Mouse (Mus musculus) MEL (cell line): ENCODE results near the gene Fam189b. TPM values are rescaled to one million over a fixed set of nuclear protein-coding genes. Genes with fewer than 3 reads are reported as not detected.
A peak's percentile ranks its signal among the peaks of the same experiment; 100 is the strongest.

ENCODE experiments used
- DNase-seq: peaks from one replicate; pipeline ENCODE4 v3.0.0; 2011; ENCODE audit warnings: low read depth, low spot score
- H3K27ac ChIP-seq: 2 replicates; pipeline ENCODE4 v1.5.1; 2012; ENCODE audit warnings: low read depth, mild to moderate bottlenecking, control low read depth, low read length, moderate library complexity; ENCODE audit not compliant: control insufficient read depth
- H3K27me3 ChIP-seq, 2 experiments: fragments of 150-350 bp in 1 of 2; sonication (generic) in 1 of 2; 2 replicates each; pipeline ENCODE4 v1.6.1; 2012; ENCODE audit warnings: low read length in 2 of 2, mild to moderate bottlenecking in 2 of 2, improper control_type of control experiment in 1 of 2, moderate library complexity in 1 of 2; ENCODE audit not compliant: insufficient read depth in 2 of 2, control insufficient read depth in 1 of 2
- H3K36me3 ChIP-seq, 2 experiments: 2 replicates each; pipeline ENCODE4 v1.6.1; 2012 to 2014; ENCODE audit warnings: low read length in 2 of 2, improper control_type of control experiment in 1 of 2, inconsistent platforms in 1 of 2, mild to moderate bottlenecking in 1 of 2; ENCODE audit not compliant: insufficient read depth in 2 of 2, control insufficient read depth in 1 of 2
- H3K4me1 ChIP-seq, 2 experiments: fragments of 150-350 bp in 1 of 2; sonication (generic) in 1 of 2; 2 replicates each; pipeline ENCODE4 v1.6.1; 2012; ENCODE audit warnings: low read length in 2 of 2, improper control_type of control experiment in 1 of 2, mild to moderate bottlenecking in 1 of 2; ENCODE audit not compliant: insufficient read depth in 2 of 2, control insufficient read depth in 1 of 2
- H3K4me3 ChIP-seq, 2 experiments: fragments of 150-350 bp in 1 of 2; sonication (generic) in 1 of 2; 2 replicates each; pipeline ENCODE4 v1.5.1; 2012; ENCODE audit warnings: low read depth in 2 of 2, low read length in 2 of 2, mild to moderate bottlenecking in 2 of 2, moderate library complexity in 2 of 2, control low read depth in 1 of 2, improper control_type of control experiment in 1 of 2; ENCODE audit not compliant: control insufficient read depth in 1 of 2, insufficient read depth in 1 of 2
- H3K79me2 ChIP-seq: 2 replicates; pipeline ENCODE4 v1.6.1; 2012; ENCODE audit warnings: mild to moderate bottlenecking, low read length, moderate library complexity; ENCODE audit not compliant: control insufficient read depth, poor library complexity, insufficient read depth
- H3K9ac ChIP-seq: 2 replicates; pipeline ENCODE4 v1.6.1; 2012; ENCODE audit warnings: low read depth, mild to moderate bottlenecking, control low read depth, low read length, moderate library complexity; ENCODE audit not compliant: control insufficient read depth, poor library complexity, severe bottlenecking
- H3K9me3 ChIP-seq: fragments of 150-350 bp; sonication (generic); replicated peaks from 2 replicates; pipeline ENCODE4 v1.6.1; 2012; ENCODE audit warnings: mild to moderate bottlenecking, low read length, improper control_type of control experiment, moderate library complexity; ENCODE audit not compliant: insufficient read depth
- BHLHE40 ChIP-seq: IDR thresholded peaks from 2 replicates; pipeline ENCODE4 v1.6.1; 2012; ENCODE audit warnings: low read depth, mild to moderate bottlenecking, inconsistent platforms, low read length, improper control_type of control experiment, borderline replicate concordance
- CHD1 ChIP-seq: IDR thresholded peaks from 2 replicates; pipeline ENCODE4 v1.6.1; 2012; ENCODE audit warnings: low read depth, mild to moderate bottlenecking, inconsistent platforms, low read length, improper control_type of control experiment
- CHD2 ChIP-seq: IDR thresholded peaks from 2 replicates; pipeline ENCODE4 v1.6.1; 2011; ENCODE audit warnings: low read length, improper control_type of control experiment
- CTCF ChIP-seq, 3 experiments: IDR thresholded peaks in 2 of 3; conservative IDR thresholded peaks in 1 of 3; 2 replicates each; pipeline ENCODE4 v1.5.1; 2011 to 2012; ENCODE audit warnings: low read length in 3 of 3, low read depth in 2 of 3, mild to moderate bottlenecking in 2 of 3, improper control_type of control experiment in 1 of 3, inconsistent platforms in 1 of 3, mixed read lengths in 1 of 3, moderate library complexity in 1 of 3; ENCODE audit not compliant: control insufficient read depth in 1 of 3, insufficient read depth in 1 of 3, poor library complexity in 1 of 3, severe bottlenecking in 1 of 3
- E2F4 ChIP-seq: IDR thresholded peaks from 2 replicates; pipeline ENCODE4 v1.6.1; 2011; ENCODE audit warnings: low read depth, low read length, improper control_type of control experiment, borderline replicate concordance
- ELF1 ChIP-seq: IDR thresholded peaks from 2 replicates; pipeline ENCODE4 v1.6.1; 2014; ENCODE audit warnings: low read depth, mild to moderate bottlenecking, inconsistent platforms, low read length, improper control_type of control experiment, moderate library complexity
- ETS1 ChIP-seq: IDR thresholded peaks from 2 replicates; pipeline ENCODE4 v1.6.1; 2012; ENCODE audit warnings: low read depth, mild to moderate bottlenecking, inconsistent platforms, low read length, improper control_type of control experiment, moderate library complexity
- GABPA ChIP-seq: IDR thresholded peaks from 2 replicates; pipeline ENCODE4 v1.6.1; 2012; ENCODE audit warnings: low read depth, mild to moderate bottlenecking, inconsistent platforms, low read length, improper control_type of control experiment, moderate library complexity
- GATA1 ChIP-seq: IDR thresholded peaks from 2 replicates; pipeline ENCODE4 v1.6.1; 2011; ENCODE audit warnings: low read depth, low read length, improper control_type of control experiment
- HCFC1 ChIP-seq: IDR thresholded peaks from 2 replicates; pipeline ENCODE4 v1.6.1; 2012; ENCODE audit warnings: low read depth, mild to moderate bottlenecking, inconsistent platforms, low read length, improper control_type of control experiment, moderate library complexity
- JUND ChIP-seq: IDR thresholded peaks from 2 replicates; pipeline ENCODE4 v1.6.1; 2011; ENCODE audit warnings: low read depth, mild to moderate bottlenecking, improper control_type of control experiment, low read length
- KAT2A ChIP-seq: conservative IDR thresholded peaks from 2 replicates; pipeline ENCODE4 v1.6.1; 2012; ENCODE audit warnings: low read depth, low read length, improper control_type of control experiment, inconsistent platforms
- MAFK ChIP-seq: IDR thresholded peaks from 2 replicates; pipeline ENCODE4 v1.6.1; 2011; ENCODE audit warnings: low read depth, mild to moderate bottlenecking, low read length, improper control_type of control experiment, borderline replicate concordance
- MAX ChIP-seq: IDR thresholded peaks from 2 replicates; pipeline ENCODE4 v1.6.1; 2011; ENCODE audit warnings: low read length, improper control_type of control experiment
- MEF2A ChIP-seq: IDR thresholded peaks from 2 replicates; pipeline ENCODE4 v1.6.1; 2014; ENCODE audit warnings: low read depth, mild to moderate bottlenecking, inconsistent platforms, low read length, improper control_type of control experiment; ENCODE audit not compliant: poor library complexity, insufficient replicate concordance, severe bottlenecking; ENCODE audit errors: extremely low read depth
- MYC ChIP-seq: IDR thresholded peaks from 2 replicates; pipeline ENCODE4 v1.6.1; 2011; ENCODE audit warnings: low read depth, mild to moderate bottlenecking, low read length, improper control_type of control experiment, moderate library complexity
- POLR2A ChIP-seq, 2 experiments: IDR thresholded peaks; 2 replicates each; pipeline ENCODE4 v1.6.1; 2011 to 2012; ENCODE audit warnings: low read length in 2 of 2, mild to moderate bottlenecking in 2 of 2, control low read depth in 1 of 2, improper control_type of control experiment in 1 of 2, low read depth in 1 of 2, moderate library complexity in 1 of 2; ENCODE audit not compliant: control insufficient read depth in 1 of 2, insufficient read depth in 1 of 2, poor library complexity in 1 of 2
- POLR2AphosphoS2 ChIP-seq: IDR thresholded peaks from 2 replicates; pipeline ENCODE4 v1.6.1; 2011; ENCODE audit warnings: low read length, improper control_type of control experiment
- POLR2AphosphoS5 ChIP-seq: IDR thresholded peaks from 2 replicates; pipeline ENCODE4 v1.6.1; 2012; ENCODE audit warnings: low read depth, borderline replicate concordance, mild to moderate bottlenecking, inconsistent platforms, low read length, moderate library complexity, mixed read lengths
- RCOR1 ChIP-seq: IDR thresholded peaks from 2 replicates; pipeline ENCODE4 v1.6.1; 2012; ENCODE audit warnings: low read depth, mild to moderate bottlenecking, inconsistent platforms, low read length, improper control_type of control experiment
- SMC3 ChIP-seq: IDR thresholded peaks from 2 replicates; pipeline ENCODE4 v1.6.1; 2011; ENCODE audit warnings: low read depth, low read length, improper control_type of control experiment
- TAL1 ChIP-seq: IDR thresholded peaks from 2 replicates; pipeline ENCODE4 v1.6.1; 2012; ENCODE audit warnings: mild to moderate bottlenecking, inconsistent platforms, low read length, moderate library complexity, mixed read lengths
- TBP ChIP-seq: IDR thresholded peaks from 2 replicates; pipeline ENCODE4 v1.8.0; 2011; ENCODE audit warnings: low read depth, low read length, improper control_type of control experiment
- UBTF ChIP-seq: IDR thresholded peaks from 2 replicates; pipeline ENCODE4 v1.6.1; 2012; ENCODE audit warnings: low read depth, mild to moderate bottlenecking, inconsistent platforms, low read length, improper control_type of control experiment, moderate library complexity, borderline replicate concordance; ENCODE audit not compliant: insufficient read depth
- USF1 ChIP-seq: IDR thresholded peaks from 2 replicates; pipeline ENCODE4 v1.6.1; 2014; ENCODE audit warnings: low read depth, mild to moderate bottlenecking, inconsistent platforms, low read length, improper control_type of control experiment, moderate library complexity
- USF2 ChIP-seq, 2 experiments: IDR thresholded peaks; 2 replicates each; pipeline ENCODE4 v1.6.1; 2011 to 2012; ENCODE audit warnings: improper control_type of control experiment in 2 of 2, low read length in 2 of 2, borderline replicate concordance in 1 of 2, inconsistent platforms in 1 of 2, low read depth in 1 of 2, mild to moderate bottlenecking in 1 of 2; ENCODE audit not compliant: insufficient read depth in 1 of 2
- ZC3H11A ChIP-seq: IDR thresholded peaks from 2 replicates; pipeline ENCODE4 v1.6.1; 2012; ENCODE audit warnings: low read depth, mild to moderate bottlenecking, inconsistent platforms, low read length, improper control_type of control experiment
- ZKSCAN1 ChIP-seq: IDR thresholded peaks from 2 replicates; pipeline ENCODE4 v1.6.1; 2012; ENCODE audit warnings: low read depth, mild to moderate bottlenecking, inconsistent platforms, low read length, improper control_type of control experiment, moderate library complexity
- ZMIZ1 ChIP-seq: IDR thresholded peaks from 2 replicates; pipeline ENCODE4 v1.6.1; 2012; ENCODE audit warnings: low read depth, mild to moderate bottlenecking, inconsistent platforms, low read length, improper control_type of control experiment, moderate library complexity
- polyA plus RNA-seq, 2 experiments: library from polyadenylated mRNA; stranded (reverse) in 1 of 2; unstranded in 1 of 2; fragments of >175 nt in 1 of 2; fragments of >200 nt in 1 of 2; gene quantifications; 2 replicates each; pipeline versions ENCODE4 v1.2.1 to v1.2.4; 2012; ENCODE audit warnings: low replicate concordance in 2 of 2, low read depth in 1 of 2; ENCODE audit not compliant: insufficient read length in 2 of 2, insufficient read depth in 1 of 2, missing spikeins in 1 of 2
- total RNA-seq: library from RNA; depleted of rRNA; stranded (reverse); fragments of 300-350 nt; gene quantifications from 2 replicates; pipeline ENCODE4 v1.2.3, GENCODE M21; 2012

Gene Fam189b
- total and polyA plus RNA-seq, 3 experiments, result 7.0 to 35.3 TPM; not detected in 1

- Histone ChIP-seq H3K4me3 (no peak overlapping the region), H3K9ac (no peak overlapping the region), H3K4me1 (peaks cover 0 to 8% of the 10 kb centered on the region in 2 experiments; a peak in 2 of 4 replicates), H3K27ac (no peak overlapping the region), H3K9me3 (no peaks in the 10 kb centered on the region), H3K27me3 (no peaks in the 10 kb centered on the region), H3K36me3 (peaks cover 4 to 10% of the 10 kb centered on the region in 2 experiments; a peak in 3 of 4 replicates), H3K79me2 (no peaks in the 10 kb centered on the region)
- DNase-seq, result no peak
- no peak for TF ChIP-seq ZKSCAN1
- no peak for TF ChIP-seq MYC
- TF ChIP-seq GATA1, result no peak
- TF ChIP-seq GABPA, result no peak
- no peak for TF ChIP-seq RCOR1
- TF ChIP-seq ETS1, result no peak
- no peak for TF ChIP-seq HCFC1
- no peak for TF ChIP-seq KAT2A
- 0 out of 2 replicates have a peak, but pooled peaks have one; percentile 59 for TF ChIP-seq POLR2AphosphoS5
- TF ChIP-seq JUND, result no peak
- no peak for TF ChIP-seq ZC3H11A
- no peak for TF ChIP-seq CHD1
- no peak for TF ChIP-seq BHLHE40
- TF ChIP-seq TAL1, result no peak
- TF ChIP-seq CTCF (IDR thresholded peaks at IDR 0.05 in 2 of 3, conservative IDR thresholded peaks at IDR 0.05 in 1 of 3; ENCODE audit: control insufficient read depth in 1 of 3, insufficient read depth in 1 of 3, low read depth in 2 of 3, low read length in 3 of 3, poor library complexity in 1 of 3, severe bottlenecking in 1 of 3), result no peak; a peak in 1 of 6 replicates
- TF ChIP-seq MAX, result no peak
- TF ChIP-seq MEF2A, result no peak
- TF ChIP-seq USF1, result no peak
- TF ChIP-seq POLR2A (IDR thresholded peaks at IDR 0.05; ENCODE audit: control insufficient read depth in 1 of 2, insufficient read depth in 1 of 2, low read depth in 1 of 2, low read length in 2 of 2, poor library complexity in 1 of 2), result no peak; a peak in 1 of 4 replicates
- no peak for TF ChIP-seq TBP
- no peak for TF ChIP-seq E2F4
- no peak for TF ChIP-seq ELF1
- no peak for TF ChIP-seq USF2 (IDR thresholded peaks at IDR 0.05; ENCODE audit: borderline replicate concordance in 1 of 2, insufficient read depth in 1 of 2, low read depth in 1 of 2, low read length in 2 of 2)
- no peak for TF ChIP-seq UBTF
- no peak; the same call in 1 of the 2 replicates for TF ChIP-seq CHD2
- TF ChIP-seq POLR2AphosphoS2, result peak; percentile 27; the same call in 1 of the 2 replicates
- TF ChIP-seq SMC3, result 0 out of 2 replicates have a peak, but pooled peaks have one; percentile 7
- peak; percentile 5 for TF ChIP-seq ZMIZ1
- no peak for TF ChIP-seq MAFK
Observed at GRCm38 (mm10) chr3:89147101-89147978, 35.6 kb upstream of the Fam189b start.
